Mouse (Mus musculus): ENCODE data around the gene Cdh24.

Gene Cdh24

DNA sequence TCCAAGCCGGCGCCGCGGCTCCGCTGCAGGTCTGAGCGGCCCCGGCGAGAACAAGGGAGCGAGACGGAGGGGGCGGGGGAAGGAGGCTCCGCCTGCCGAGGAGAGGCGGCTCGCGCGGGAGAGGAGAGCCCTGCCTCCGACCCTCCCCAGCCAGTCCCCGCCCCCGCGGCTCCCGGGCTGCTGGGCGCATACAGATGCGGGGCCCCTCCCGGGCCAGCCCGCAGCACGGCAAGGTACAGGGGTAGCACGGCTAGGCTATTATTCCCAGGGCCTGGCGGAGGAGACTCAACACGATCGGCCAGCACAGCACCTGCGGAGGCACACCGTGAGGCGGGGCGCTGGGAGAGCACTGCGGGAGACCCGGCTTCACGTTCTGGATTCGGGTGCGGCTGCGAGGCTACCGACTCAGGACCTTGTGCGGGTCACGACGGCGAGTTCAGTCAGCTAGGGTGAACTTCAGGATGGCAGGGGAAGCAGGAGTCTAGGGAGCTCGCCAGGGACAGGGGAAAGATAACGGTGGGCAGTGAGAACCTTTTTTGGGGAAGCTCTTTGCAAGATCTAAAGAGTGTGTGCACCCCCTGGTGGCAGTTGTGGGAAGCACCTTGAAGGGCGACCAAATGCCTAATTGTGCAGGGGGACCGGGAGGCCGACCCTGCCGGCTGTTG, at the start of gene Cdh24:
Gene Cdh24 (minus strand): TSS at position 60 of the 665 bp plus-strand sequence.
- DNase-seq (ENCODE audit: extremely low spot score): peak; percentile 95

- DNase-seq (ENCODE audit: extremely low spot score): no peak
Observed at GRCm38 (mm10) chr14:54687251-54687650, 46.1 kb upstream of the Cdh24 start.

DNA sequence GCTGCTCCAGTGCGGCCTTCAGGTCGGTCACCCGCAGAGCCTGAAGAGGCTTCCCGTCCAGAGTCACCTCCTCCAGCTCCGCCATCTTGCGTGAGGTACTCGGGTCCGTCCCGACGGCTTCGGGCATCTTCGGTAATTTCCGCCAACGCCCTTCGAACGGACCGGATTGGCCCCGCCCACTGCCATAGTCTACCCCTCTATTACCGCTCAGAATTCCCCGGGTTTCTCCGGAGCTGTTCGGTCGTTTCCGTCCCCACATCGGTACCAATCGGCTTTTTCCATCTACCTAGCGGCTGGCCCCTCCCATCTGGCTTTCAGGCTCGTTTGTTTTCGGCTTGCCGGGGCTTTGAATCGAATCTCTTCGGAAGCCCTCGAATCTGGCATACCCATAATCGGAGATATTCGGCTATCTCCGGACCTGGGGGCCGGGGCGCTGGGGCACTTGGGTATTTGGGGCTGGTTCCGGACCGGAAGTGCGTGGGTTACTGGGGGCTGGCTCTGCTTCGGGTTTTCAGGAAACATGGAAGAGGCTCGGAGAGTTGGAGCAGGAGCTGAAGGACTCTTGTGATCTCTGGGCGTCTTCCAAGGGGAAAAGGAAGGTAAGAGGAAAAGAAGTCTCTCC, 45.5 kb upstream of the Cdh24 start, which contains the start of gene Acin1:
Gene Acin1 (minus strand): TSS at position 410 of the 622 bp plus-strand sequence.
- peak; percentile 99 for DNase-seq (ENCODE audit: extremely low spot score)

GRCm38 (mm10) chr14:54686063-54686521, 44.9 kb upstream of the Cdh24 start, which contains the start of gene 1700123O20Rik:
TSS of gene 1700123O20Rik (plus strand) at chr14:54686216.
- DNase-seq (ENCODE audit: extremely low spot score): peak; percentile 87

GRCm38 (mm10) chr14:54685471-54685870, 44.3 kb upstream of the Cdh24 start:
- DNase-seq (ENCODE audit: extremely low spot score): no peak

DNA sequence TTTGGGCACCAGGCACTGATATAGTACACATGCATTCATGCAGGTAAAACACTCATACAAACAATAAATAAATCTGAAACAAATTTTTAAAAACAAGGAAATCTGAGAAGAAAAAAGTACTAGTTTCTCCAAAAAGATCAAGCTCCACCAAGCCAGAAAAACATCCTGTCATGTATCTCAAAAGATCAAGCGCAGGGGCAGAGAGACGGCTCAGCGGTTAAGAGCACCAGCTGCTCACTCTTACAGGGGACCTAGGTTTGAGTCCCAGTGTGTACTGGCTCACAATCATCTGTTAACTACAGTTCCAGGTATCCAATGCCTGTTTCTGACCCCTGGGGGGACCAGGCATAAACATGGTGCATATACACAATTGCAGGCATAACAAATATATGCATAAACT, 41.2 kb upstream of the Cdh24 start:
- DNase-seq (ENCODE audit: extremely low spot score): no peak

GRCm38 (mm10) chr14:54678657-54679304, 37.6 kb upstream of the Cdh24 start:
- DNase-seq (ENCODE audit: extremely low spot score): no peak

DNA sequence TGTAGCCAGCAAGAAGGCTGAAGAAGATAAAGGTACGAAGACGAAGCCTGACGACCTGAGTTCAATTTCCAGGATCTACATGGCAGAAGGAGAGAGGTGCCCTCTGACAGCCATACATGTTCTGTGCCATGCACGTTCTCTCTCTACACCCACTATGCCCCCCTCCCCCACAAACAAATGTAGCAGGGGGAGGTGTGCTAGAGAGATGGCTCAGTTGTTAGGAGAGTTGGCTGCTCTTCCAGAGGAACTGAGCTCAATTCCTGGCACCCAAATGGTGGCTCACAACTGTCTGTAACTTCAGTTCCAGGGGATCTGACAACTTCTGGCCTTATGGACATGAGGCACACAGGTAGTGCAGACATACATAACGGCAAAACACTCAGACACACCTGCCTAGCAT, 35.1 kb upstream of the Cdh24 start:
- no peak for DNase-seq (ENCODE audit: extremely low spot score)

- no peak for DNase-seq (ENCODE audit: extremely low spot score)
Observed at GRCm38 (mm10) chr14:54674317-54674716, 33.2 kb upstream of the Cdh24 start.

- DNase-seq (ENCODE audit: extremely low spot score): peak; percentile 44
Observed at GRCm38 (mm10) chr14:54669381-54669780, 28.2 kb upstream of the Cdh24 start.

DNA sequence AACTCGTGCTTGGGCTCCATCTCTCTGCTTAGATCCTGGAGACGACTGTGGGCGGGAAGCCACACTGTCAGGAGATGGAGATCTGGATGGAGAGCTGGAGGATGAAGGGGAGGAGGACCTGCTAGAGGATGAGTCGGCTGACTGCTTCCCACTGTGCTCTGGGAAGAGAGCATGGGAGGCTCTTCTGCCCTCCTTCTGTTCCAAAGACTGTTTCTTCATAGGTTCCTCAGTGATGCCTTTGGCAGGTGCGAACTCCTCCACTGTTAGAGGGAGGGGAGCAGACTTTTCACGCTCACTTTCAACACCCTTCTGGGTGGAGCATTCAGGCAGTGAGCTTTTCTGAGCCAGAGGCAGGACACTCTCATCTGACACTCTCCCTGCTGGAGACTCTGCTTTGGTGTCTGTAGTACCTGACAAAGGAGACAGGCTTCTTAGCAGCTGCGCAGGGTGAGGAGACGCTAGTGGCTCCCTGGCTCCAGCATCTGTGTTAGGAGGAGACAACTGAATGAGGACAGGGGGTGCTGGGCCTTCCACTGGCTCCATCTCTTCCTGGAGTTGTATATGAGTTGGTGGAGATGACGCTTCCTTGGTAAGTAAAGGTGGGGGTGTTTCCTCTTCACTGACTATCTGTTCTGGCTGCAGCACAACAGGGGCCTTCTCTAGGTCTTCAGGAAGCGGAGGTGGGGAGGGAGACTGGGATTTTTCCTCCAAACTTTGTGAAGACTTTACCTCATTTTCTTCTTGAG, 23.5 kb upstream of the Cdh24 start:
- DNase-seq (ENCODE audit: extremely low spot score): no peak

- DNase-seq (ENCODE audit: extremely low spot score): no peak
Observed at GRCm38 (mm10) chr14:54660009-54660408, 18.8 kb upstream of the Cdh24 start.

GRCm38 (mm10) chr14:54653496-54653895, 12.3 kb upstream of the Cdh24 start:
- DNase-seq (ENCODE audit: extremely low spot score): peak; percentile 92

DNA sequence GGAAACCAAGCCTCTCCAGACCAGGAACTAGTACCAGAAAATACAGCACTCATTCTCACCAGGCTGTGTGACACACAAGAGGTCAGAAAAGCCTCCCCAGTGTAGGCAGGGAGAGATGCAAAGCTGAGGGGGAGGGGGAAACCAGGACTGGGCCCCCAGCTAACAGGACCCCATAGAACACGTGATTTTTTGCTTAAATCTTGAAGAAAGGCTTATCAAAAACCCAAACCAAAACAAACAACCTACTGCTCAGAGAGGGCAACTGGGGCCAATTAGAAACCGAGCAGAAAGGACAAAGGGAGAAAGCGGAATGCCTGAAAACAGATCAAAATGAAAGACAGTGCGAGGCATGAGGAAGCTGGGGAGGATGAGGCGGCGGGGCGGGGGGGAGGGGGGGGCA, 11.6 kb upstream of the Cdh24 start:
- DNase-seq (ENCODE audit: extremely low spot score): peak; percentile 38

GRCm38 (mm10) chr14:54651556-54651955, 10.4 kb upstream of the Cdh24 start:
- DNase-seq (ENCODE audit: extremely low spot score): no peak

- peak; percentile 88 for DNase-seq (ENCODE audit: extremely low spot score)
Observed at GRCm38 (mm10) chr14:54650621-54651454, 9.7 kb upstream of the Cdh24 start.

GRCm38 (mm10) chr14:54647900-54648299, 6.7 kb upstream of the Cdh24 start:
- DNase-seq (ENCODE audit: extremely low spot score): no peak

- DNase-seq (ENCODE audit: extremely low spot score): no peak
Observed at GRCm38 (mm10) chr14:54646898-54647636, 5.9 kb upstream of the Cdh24 start.

- DNase-seq (ENCODE audit: extremely low spot score): no peak
Observed at GRCm38 (mm10) chr14:54646455-54646854, 5.3 kb upstream of the Cdh24 start.

GRCm38 (mm10) chr14:54644294-54644693, 3.1 kb upstream of the Cdh24 start:
- DNase-seq (ENCODE audit: extremely low spot score): no peak

All from embryo, embryonic 9.5 days (tissue).